Mouse (Mus musculus) cerebellum, adult 8-10 months (tissue): ENCODE data around the gene Slc2a3.
"Not testable (repeated sequence)": the region's sequence is repeated elsewhere in the genome, so short reads cannot be mapped to it uniquely, and the experiment has no call there.

Source experiments
- DNase-seq: peaks from one replicate; pipeline ENCODE4 v3.0.0; 2022

Slc2a3 gene

GRCm38 (mm10) chr6:122762952-122763700 lies 38.3 kb downstream of the Slc2a3 start:
- DNase-seq, result no peak

- no peak for DNase-seq
Measured at GRCm38 (mm10) chr6:122762480-122762879, 39.0 kb downstream of the Slc2a3 start.

DNA sequence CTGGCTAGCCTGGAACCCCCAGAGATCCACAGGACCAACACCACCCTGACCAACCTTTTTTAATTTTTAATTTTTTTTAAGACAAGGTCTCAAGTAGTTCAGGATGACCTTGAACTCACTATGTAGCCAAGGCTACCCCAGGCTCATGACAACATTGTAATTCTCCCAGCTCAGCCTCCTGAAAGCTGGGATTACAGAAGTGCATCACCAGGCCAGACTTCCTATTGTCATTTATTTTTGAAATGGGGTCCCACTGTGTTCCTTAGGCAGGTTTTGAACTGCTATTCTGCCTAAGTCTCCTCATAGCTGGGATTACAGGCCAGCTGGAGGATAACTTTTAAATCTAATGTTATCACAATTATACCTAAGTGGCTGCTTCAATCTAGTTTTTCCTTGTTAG lies 39.5 kb downstream of the Slc2a3 start:
- DNase-seq, result no peak

- peak; percentile 87 for DNase-seq
Measured at GRCm38 (mm10) chr6:122761011-122761599, 40.3 kb downstream of the Slc2a3 start.

GRCm38 (mm10) chr6:122758732-122759131 lies 42.7 kb downstream of the Slc2a3 start:
- no peak for DNase-seq

DNA sequence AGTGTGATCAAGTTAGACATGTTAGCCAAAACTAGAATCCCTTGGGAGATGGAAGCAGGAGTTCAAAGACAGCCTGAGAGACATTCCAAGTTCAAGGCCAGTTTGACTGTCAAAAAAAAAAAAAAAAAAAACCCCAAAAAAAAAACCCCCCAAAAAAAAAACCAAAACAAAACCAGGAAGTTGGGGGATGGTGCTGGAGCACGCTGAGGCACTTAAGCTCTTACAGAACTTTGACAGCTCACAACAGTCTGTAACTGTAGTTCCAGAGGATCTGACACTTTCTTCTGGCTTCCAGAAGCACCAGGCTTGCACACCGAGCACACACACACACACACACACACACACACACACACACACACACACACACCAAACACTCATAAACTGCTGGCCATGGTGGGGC lies 45.5 kb downstream of the Slc2a3 start:
- no peak for DNase-seq

GRCm38 (mm10) chr6:122750579-122750978 lies 50.9 kb downstream of the Slc2a3 start:
- no peak for DNase-seq

DNA sequence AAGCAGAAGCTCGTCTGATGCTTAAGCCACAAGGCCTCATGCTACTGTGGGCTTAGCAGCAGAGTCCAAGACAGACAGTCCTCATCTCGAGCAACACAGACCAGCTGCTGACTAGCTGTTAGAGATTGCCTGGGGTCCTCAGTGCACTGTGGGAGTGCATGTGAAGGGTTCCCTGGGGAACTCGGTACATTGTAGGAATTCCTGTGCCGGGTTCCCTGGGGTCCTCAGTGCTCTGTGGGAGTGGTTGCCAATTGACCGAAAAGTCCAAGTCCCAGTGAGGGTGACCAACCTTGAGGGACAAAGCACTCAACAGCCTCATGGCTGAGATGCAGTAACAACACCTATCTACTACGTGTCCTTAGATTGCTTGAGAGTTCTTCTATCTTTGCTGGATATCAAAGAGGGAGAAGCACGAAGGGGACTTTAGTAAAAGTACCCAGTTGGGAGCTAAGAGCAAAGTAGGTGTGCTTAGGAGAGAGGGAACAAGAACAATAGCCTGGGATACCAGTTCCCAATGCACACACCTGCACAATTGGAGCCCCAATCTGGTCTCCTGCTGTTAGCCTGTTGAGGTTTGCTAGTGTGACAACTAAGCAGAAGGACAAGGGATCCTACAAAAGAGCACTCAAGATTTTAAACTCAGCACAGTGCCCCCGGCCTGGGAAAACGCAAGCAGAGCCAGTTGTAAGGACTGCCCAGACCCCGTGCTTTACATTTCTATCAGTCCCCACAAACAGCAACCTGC lies 56.8 kb downstream of the Slc2a3 start:
- DNase-seq, result no peak

DNA sequence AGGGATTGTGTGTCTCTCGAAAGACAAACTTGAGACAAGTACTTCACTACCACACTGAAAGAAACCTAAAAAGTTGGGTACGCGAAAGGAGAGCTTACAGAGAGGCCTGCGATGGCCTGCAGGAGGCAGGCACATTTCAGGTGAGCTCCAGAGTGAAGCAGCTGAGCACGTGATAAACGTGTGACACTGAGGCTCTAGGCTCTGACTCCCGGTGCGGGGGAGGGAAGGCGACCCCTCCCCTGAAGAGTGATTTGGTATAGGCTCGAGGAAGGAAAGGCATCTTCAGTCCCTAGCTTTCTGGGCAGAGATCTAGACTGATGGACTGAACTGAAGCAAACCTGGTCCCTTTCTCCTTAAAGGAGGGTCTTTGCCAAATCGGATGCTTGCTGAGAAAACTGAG lies 58.1 kb downstream of the Slc2a3 start:
- DNase-seq, result peak; percentile 39

DNA sequence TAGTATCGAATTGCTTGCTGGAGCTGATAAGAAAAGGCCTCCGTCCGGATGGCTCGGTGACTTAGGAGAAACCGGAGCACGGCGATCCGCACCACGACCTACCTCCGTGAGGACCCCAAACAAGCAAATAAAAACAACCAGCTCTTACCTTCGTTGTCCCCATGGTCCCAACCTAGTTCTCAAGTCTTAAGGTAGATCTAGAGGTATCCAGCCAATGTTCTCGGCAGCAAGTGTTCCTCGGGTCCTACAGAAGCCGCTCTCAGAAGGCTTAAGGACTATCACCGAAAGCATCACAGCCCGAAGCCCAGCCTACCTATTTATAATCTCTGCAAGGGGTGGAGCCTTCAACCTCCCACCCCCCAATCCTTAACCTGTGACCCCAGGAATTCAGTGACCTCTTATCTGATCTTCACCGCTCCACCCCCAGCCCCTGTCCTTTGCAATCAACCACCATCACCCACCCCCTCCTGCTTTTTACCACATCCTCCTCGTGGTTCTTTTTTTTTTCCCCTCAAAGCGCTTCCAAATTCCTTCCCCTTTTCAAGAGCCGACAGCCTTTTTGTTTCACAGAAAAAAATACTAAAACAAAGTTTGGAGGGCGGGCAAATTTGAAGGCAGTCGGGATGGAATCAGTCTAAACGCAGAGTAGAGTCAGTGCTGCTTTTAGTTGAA lies 59.1 kb downstream of the Slc2a3 start:
- DNase-seq, result peak; percentile 66

GRCm38 (mm10) chr6:122741460-122742227 lies 59.8 kb downstream of the Slc2a3 start:
- DNase-seq, result peak; percentile 48

- DNase-seq, result peak; percentile 82
Measured at GRCm38 (mm10) chr6:122739952-122740351, 61.5 kb downstream of the Slc2a3 start.

- peak; percentile 60 for DNase-seq
Measured at GRCm38 (mm10) chr6:122719942-122720341, 81.5 kb downstream of the Slc2a3 start.

GRCm38 (mm10) chr6:122718224-122718623 lies 83.2 kb downstream of the Slc2a3 start:
- DNase-seq, result not testable (repeated sequence)

- no peak for DNase-seq
Measured at GRCm38 (mm10) chr6:122715886-122716285, 85.6 kb downstream of the Slc2a3 start.

DNA sequence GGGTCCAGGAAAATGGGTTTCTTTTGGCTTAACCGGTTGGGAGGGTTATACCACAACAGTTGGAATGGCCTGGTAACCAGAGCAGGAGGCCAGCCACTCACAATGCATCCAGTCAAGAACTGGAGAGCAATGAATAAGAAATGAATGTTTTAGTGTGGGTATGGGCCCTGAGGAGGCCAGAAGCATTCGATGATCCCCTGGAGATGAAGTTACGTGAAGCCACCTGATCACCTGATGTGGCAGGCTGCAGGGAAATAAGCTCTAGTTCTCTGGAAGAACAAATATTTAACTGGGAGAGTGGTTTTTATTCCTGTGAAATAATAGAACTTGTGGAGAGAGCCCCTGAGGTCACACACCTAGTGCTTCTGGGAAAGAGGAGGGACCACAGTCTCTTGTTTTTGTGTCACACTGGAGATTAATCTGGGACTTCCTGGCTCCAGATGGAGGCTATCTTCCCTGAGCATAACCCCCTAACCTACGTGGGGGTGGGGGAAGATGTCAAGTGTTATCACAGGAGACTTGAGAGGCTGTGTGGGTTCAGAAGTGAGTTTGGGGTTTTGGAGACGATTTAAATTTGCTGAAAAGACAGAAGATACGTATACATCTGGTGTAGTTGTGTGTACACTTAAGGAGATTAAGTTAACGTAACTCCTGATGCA lies 86.6 kb downstream of the Slc2a3 start:
- DNase-seq, result no peak

DNA sequence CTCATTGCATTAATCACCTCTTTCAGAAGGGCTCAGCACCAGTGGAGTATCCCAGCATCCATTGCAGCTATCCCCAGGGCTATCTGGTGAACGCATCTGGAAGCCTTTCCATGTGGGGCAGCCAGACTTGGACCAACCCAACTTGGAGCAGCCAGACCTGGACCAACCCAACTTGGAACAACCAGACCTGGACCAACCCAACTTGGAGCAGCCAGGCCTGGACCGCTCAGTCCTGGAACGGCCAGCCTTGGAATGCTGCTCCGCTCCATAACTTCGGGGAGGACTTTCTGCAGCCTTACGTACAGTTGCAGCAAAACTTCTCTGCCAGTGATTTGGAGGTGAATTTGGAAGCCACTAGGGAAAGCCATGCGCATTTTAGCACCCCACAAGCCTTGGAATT lies 88.3 kb downstream of the Slc2a3 start:
- not testable (repeated sequence) for DNase-seq

GRCm38 (mm10) chr6:122711455-122711854 lies 90.0 kb downstream of the Slc2a3 start:
- DNase-seq, result no peak

- no peak for DNase-seq
Measured at GRCm38 (mm10) chr6:122708826-122709225, 92.6 kb downstream of the Slc2a3 start.

GRCm38 (mm10) chr6:122707036-122707800 lies 94.2 kb downstream of the Slc2a3 start, which contains the start of gene Nanog:
Gene Nanog (plus strand): TSS chr6:122707489.
- no peak for DNase-seq

DNA sequence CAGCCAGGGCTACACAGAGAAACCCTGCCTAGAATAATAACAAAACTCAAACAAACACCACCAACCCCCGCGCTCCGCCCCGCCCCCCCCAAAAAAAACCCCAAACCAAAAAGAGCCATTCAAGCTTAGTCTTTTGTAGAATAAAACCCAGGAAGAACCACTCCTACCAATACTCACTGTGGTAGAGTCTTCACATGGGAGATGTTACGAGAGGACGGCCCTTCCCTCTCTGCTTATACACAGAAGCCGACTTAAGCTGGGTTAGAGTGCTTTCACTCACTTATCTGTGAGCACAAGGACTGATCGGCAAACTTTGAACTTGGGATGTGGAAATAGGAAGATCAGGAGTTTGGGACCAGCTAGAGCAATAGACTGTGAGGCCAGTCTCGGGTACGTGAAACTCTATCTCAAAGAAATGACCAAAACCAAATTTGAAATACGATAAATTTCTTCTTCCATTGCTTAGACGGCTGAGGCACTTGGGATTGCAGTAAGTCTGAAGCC lies 95.1 kb downstream of the Slc2a3 start:
- DNase-seq, result no peak
